Mouse (Mus musculus): Measurements from ENCODE around the gene Hoxc9.

The Hoxc9 gene

DNA sequence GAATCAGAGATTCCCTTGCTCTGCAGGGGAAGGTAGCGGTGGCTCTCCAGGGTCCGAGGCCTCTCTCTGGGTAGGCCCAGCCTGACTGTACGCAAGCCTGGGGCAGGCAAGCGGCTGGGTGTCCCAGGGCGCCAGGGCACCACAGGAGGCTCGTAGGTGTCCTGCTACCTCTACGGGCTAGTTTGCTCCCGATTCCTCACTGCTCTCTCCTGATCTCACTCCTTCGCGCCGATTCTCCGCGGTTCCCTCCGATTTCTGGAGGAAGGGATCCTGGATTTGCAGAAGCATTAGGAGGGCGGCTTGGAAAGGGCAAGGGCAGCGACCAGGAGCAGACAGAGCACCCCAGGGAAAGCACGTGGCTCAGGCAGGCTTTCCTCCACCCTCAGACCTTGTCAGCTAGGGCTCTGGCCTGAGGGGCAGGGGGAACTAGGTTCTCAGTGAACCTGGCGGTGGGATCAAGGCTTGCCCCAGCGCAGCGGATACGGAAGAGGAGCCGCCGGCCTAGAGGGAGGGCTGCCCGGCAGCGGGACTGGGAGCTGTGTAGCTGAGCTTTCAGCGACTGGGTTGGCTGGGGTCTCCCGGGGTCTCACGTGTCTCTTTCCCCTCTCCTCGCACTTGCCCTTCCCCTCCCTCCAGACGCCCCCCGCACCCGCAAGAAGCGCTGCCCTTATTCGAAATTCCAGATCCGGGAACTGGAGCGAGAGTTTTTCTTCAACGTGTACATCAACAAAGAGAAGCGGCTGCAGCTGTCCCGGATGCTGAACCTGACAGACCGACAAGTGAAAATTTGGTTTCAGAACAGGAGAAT lies 20.2 kb upstream of the Hoxc9 start:
- no peak for DNase-seq (ENCODE audit: low spot score in 2 of 2)

DNA sequence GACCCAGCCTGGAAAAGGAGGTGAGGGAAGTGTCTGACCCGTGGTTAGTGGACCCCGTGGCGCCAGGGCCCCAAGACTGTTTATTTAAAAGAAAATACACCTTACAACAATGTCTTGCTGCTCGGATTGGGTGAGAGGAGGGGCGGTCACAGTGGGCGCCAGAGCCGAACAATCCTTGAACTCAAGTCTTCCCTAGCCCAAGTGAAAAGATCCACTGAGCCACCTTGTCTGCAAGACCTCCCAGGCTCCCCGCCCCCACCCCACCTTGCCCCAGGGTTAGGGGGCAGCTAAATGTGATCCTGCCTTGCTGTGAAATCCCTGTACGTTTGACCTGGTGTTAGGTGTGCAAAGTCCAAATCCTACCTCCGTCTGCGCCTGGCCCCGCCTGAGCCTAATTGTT lies 19.3 kb upstream of the Hoxc9 start:
- no peak for DNase-seq (ENCODE audit: low spot score in 2 of 2)

DNA sequence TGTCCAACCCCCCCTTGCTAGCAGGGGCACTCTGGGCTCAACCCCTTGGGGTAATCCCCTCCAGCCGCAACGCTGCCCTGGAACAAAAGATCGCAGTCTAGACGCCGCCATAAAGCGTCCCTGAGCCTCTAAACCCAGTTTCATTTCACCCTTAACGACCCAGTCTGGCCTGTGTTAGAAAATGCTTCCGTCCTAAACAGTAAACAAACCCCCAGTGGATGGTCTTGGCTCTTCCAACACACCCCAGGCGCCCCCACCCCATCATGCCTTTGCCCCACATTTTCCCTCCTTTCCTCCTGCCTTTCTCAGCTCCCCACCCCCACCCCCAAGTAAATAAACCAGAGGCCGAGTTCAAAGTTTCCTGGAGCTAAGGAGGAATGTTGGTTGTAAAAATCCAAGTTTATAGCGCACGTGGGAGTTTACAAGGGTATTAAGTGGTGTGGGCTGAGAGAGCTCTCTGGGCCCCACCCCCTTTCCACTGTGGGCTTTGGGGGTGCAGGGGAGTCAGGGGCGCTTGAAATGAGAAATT lies 16.5 kb upstream of the Hoxc9 start:
- DNase-seq (ENCODE audit: low spot score in 2 of 2) = no peak

GRCm38 (mm10) chr15:102961728-102962127 lies 14.5 kb upstream of the Hoxc9 start:
- no peak for DNase-seq (ENCODE audit: low spot score in 2 of 2)

DNA sequence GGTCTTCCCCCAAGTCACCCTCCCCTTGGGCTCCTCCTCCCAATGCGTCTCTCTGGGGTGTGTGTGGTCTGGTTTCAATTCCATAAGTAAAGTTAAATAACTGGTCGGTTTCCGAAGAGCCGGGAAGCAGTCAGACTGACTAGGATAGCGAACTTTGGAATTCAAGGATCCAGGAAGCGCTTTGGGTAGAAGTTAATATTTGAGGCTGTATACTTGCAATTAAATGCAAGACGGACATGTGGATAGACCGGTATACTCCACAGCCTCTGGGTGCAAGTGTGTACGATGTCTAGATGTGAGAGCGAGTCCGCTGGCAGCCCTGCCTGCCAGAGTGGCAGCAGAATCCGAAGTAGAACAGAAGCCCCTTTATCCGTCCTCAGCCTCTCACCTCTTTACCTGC lies 13.7 kb upstream of the Hoxc9 start:
- DNase-seq (ENCODE audit: low spot score in 2 of 2) = no peak

DNA sequence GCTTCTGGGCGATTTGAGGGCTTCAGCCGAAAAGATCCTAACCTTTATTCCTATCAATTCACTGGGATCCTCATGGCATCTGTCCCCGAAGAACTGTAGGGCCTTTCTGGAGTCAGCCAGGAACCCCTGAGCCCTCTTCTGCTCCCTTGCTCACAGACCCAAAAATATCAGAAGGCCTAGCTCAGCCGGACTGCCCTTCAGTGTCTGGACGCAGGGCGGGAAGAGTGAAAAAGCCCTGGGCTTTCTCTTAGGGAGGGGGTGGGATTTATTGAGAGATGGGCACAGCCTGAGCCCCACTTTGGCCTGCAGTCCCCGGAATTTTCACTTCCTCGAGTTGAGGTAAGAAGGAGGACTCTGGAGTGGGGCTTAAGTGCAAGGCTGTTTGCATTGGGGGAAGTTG lies 13.0 kb upstream of the Hoxc9 start:
- DNase-seq (ENCODE audit: low spot score in 2 of 2) = no peak

- no peak for DNase-seq (ENCODE audit: low spot score in 2 of 2)
Measured at GRCm38 (mm10) chr15:102963671-102964640, 12.3 kb upstream of the Hoxc9 start.

DNA sequence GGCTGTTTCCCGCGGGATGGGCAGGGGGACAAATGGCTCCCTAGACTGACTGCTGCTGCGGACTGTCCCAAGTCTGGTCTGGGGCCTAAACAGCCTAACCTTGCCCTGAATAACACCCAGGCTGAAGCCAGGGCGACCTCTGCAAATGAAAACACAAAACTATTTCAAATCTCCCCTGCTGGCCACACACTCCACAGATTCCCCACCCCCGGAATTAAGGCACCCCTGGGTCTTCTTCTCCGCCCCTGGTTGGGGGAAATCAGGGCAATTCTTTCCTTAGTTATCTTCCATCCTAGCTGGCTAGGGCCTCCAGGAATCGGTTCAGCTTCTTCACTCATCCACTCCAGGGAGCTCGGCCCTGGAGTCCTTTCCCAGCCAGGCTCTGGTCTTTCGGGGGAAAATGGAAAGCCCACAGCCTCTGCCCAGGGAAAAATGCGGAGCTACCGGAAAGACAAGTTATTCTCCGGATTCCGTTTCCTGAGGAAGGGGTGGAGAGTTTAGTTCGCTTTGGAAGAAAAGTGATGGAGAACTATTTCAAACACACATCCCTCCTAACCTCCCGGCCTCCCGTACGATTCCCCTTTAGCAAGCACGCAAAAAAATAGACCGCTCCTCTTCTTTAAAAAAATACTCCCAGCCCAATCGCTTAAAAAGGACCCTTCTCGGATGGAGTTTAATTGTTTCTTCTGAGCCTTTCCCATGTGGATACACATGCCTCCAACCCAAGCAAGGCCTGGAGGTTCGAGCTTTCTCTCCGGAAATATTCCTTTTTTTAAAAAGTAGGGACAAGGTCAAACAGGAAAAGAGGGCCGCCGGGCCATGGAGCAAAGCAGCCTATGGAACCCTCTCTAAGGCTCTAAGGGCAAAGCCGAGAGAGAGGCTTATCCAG lies 11.0 kb upstream of the Hoxc9 start:
- DNase-seq (ENCODE audit: low spot score in 2 of 2) = no peak

- peak; percentile 52 to 79 for DNase-seq (ENCODE audit: low spot score in 2 of 2)
Measured at GRCm38 (mm10) chr15:102965892-102966775, 10.1 kb upstream of the Hoxc9 start.

DNA sequence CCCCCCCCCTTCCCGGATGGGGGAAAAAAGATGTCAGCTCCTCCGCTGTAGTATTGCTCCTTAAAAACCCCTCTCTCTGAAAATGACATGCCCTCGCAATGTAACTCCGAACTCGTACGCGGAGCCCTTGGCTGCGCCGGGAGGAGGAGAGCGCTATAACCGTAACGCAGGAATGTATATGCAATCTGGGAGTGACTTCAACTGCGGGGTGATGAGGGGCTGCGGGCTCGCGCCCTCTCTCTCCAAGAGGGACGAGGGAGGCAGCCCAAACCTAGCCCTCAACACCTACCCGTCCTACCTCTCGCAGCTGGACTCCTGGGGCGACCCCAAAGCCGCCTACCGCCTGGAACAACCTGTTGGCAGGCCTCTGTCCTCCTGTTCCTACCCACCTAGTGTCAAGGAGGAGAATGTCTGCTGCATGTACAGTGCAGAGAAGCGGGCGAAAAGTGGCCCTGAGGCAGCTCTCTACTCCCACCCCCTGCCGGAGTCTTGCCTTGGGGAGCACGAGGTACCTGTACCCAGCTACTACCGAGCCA lies 9.4 kb upstream of the Hoxc9 start, which contains the start of gene Hoxc10:
Hoxc10 (plus strand) TSS at position 21 of the 536 bp plus-strand sequence.
- DNase-seq (ENCODE audit: low spot score in 2 of 2) = no peak

- DNase-seq (ENCODE audit: low spot score in 2 of 2) = no peak
Measured at GRCm38 (mm10) chr15:102967312-102967510, 9.0 kb upstream of the Hoxc9 start, which contains the start of gene Hoxc5. Hoxc5 (plus strand) TSS chr15:102967443.

- DNase-seq (ENCODE audit: low spot score in 2 of 2) = no peak
Measured at GRCm38 (mm10) chr15:102967511-102968397, 8.5 kb upstream of the Hoxc9 start.

DNA sequence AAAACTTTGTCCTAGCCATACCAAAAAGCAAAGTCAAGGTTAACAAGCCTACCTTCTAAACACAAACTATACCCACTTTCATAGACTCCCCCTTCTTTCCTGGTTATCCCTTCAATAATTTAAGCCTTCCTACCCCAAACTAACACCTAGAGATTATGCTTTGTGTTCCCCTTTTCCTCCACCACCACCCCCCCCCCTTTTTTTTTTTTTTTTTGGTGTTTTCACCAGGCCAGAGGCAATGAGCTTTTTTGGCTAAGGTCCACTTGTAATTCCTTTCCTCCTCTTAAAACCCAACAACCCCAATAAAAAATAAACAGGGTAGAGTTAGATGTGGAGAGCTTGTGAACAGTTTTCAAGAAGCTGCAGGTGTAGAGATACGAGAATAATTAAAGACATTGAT lies 6.9 kb upstream of the Hoxc9 start:
- no peak for DNase-seq (ENCODE audit: low spot score in 2 of 2)

- DNase-seq (ENCODE audit: low spot score in 2 of 2) = no peak
Measured at GRCm38 (mm10) chr15:102970740-102971139, 5.5 kb upstream of the Hoxc9 start.

GRCm38 (mm10) chr15:102972254-102972653 lies 4.0 kb upstream of the Hoxc9 start:
- DNase-seq (ENCODE audit: low spot score in 2 of 2) = no peak

- DNase-seq (ENCODE audit: low spot score in 2 of 2) = no peak
Measured at GRCm38 (mm10) chr15:102972753-102973152, 3.5 kb upstream of the Hoxc9 start.

DNA sequence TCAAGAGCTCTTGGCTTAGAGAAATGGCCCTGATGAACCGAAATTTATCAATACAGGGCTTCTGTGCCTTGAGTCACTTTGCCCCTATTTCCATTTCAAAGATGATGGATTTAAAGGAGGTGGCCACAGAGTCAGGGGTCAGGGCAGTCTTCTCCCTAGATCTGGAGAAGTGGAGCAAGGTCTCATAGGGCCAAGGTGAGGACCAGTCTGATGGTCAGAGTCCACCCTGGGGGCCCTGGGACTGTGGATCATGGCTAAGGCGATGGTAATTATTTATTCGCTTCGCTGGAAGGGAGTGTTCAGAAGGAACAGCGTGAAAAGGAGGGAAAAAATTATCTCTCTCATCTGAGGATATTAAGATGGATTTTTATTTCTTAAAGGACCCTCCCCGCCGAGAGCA lies 1.2 kb upstream of the Hoxc9 start:
- no peak for DNase-seq (ENCODE audit: low spot score in 2 of 2)

- DNase-seq (ENCODE audit: low spot score in 2 of 2) = no peak
Measured at GRCm38 (mm10) chr15:102975688-102976111, 539 bp upstream of the Hoxc9 start.

Measured in spleen, postnatal 4 days (tissue).